Mouse (Mus musculus) embryonic fibroblast, embryonic 13.5 days (primary cell): ENCODE results near the gene Sept6.

Source experiments
- CTCF ChIP-seq: IDR thresholded peaks from 2 replicates; pipeline ENCODE4 v1.5.1; 2011; ENCODE audit warnings: mild to moderate bottlenecking, control low read depth, low read length, moderate library complexity, borderline replicate concordance; ENCODE audit not compliant: insufficient read depth
- POLR2A ChIP-seq: IDR thresholded peaks from 2 replicates; pipeline ENCODE4 v1.6.1; 2011; ENCODE audit warnings: low read depth, mild to moderate bottlenecking, control low read depth, low read length, moderate library complexity

- no peak for TF ChIP-seq CTCF
- TF ChIP-seq POLR2A: no peak
Observed at GRCm38 (mm10) chrX:36991039-36991438, 555 bp downstream of the Sept6 start.
